Mouse (Mus musculus): ENCODE measurements around the gene Casp7. TPM values are rescaled to one million over a fixed set of nuclear protein-coding genes. Genes with fewer than 3 reads are reported as not detected.
"Not testable (repeated sequence)": the region's sequence is repeated elsewhere in the genome, so short reads cannot be mapped to it uniquely, and the experiment has no call there.

Casp7 gene
- polyA plus RNA-seq, 1 experiment: 18.2 TPM

DNA sequence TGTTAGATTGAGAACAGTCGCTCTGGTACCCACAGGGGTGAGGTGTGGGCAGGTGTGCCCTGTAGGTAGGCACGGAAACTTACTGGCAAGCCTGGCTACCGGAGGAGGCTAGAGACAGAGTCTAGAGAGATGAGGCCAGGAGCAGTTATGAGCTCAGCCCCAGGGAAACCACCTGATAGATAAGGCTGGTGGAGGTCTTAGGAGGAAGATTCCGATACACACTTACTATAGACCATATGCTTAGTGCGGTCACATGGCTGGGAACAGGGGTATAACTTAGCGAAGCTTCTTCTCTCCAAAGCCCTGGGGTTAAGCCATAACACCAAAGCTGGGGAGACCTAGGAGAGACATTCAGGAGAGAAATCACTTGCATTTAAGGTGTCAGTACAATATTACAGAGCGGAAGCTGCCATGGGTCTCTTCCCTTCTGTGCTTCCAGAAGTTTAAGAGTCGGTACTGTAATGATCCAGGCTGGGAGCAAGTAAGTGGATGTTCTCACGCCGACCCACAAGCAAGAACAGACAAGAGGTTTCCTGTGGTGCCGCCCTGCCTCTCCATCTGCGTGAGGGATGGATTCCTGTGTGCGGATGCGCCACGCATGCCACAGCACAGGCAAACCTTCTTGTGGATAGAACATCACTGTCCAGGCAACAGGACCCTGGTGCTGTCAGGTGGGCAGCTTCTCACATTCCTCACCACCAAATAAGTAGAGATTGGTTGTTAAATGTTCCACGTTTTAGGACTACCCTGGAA, 1.6 kb upstream of the Casp7 start:
- TF ChIP-seq CTCF (IDR thresholded peaks at IDR 0.05; ENCODE audit: borderline replicate concordance, insufficient read depth, low read length) (no peak), POLR2A (IDR thresholded peaks at IDR 0.05; ENCODE audit: low read depth, low read length) (no peak)
- no peaks in the 10 kb centered on the region for H3K4me1 ChIP-seq (ENCODE audit: control insufficient read depth, insufficient read depth, low read length)
- no peak overlapping the region for H3K4me3 ChIP-seq (ENCODE audit: insufficient read depth, low read length)
- H3K27ac ChIP-seq (ENCODE audit: insufficient read depth, low read length): no peak overlapping the region

GRCm38 (mm10) chr19:56396227-56396626, 702 bp upstream of the Casp7 start:
- H3K4me1 ChIP-seq (ENCODE audit: control insufficient read depth, insufficient read depth, low read length): no peaks in the 10 kb centered on the region
- no peak overlapping the region for H3K27ac ChIP-seq (ENCODE audit: insufficient read depth, low read length)
- TF ChIP-seq CTCF (IDR thresholded peaks at IDR 0.05; ENCODE audit: borderline replicate concordance, insufficient read depth, low read length) (no peak), POLR2A (IDR thresholded peaks at IDR 0.05; ENCODE audit: low read depth, low read length) (no peak)
- H3K4me3 ChIP-seq (ENCODE audit: insufficient read depth, low read length): no peak overlapping the region

DNA sequence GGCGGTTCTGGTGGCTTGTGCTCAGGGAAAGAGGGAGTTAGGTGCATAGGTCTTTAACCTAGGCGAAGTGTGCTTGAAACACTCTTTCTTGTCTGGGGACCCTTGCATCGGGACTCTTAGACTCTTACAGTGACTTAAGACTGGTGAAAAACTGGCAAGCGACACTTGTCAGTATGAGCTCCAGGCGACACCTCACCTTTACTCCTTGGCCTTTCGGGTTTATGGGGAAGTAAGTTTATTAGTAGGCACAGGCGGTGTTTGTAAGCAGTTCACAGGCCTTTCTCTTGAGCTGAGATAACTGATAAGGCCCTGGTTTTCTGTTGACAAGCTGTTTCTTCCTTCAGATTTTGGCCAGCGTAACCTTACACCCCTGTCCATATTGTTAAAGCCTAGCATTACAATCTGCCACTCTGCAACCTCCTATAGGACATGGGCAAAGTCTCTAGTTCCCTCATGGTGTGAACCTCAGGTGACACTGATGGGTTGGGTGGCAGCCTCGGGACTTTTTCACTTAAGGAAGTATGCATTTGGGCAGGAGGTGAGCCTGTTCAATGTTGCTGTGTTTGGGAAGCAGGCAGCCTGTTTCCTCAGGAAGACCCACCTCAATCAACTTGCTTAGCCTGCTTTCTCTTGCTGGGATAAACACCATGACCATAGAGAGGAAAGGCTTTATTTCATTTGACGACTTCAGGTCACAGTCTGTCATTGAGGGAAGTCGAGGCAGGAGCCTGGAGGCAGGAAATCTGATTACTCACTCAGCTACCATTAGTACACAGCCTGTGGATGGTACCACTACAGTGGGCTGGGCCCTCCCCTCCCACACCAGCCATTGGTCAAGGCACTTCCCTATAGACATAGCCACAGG, 966 bp downstream of the Casp7 start:
- Histone ChIP-seq H3K27ac (ENCODE audit: insufficient read depth, low read length) (peak overlapping the region; percentile 2; the same call in 1 of the 2 replicates), H3K4me1 (ENCODE audit: control insufficient read depth, insufficient read depth, low read length) (no peaks in the 10 kb centered on the region), H3K4me3 (ENCODE audit: insufficient read depth, low read length) (peak overlapping the region; percentile 34)
- TF ChIP-seq CTCF (IDR thresholded peaks at IDR 0.05; ENCODE audit: borderline replicate concordance, insufficient read depth, low read length) (no peak), POLR2A (IDR thresholded peaks at IDR 0.05; ENCODE audit: low read depth, low read length) (no peak)

- H3K4me3 ChIP-seq (ENCODE audit: insufficient read depth, low read length): no peak overlapping the region
- no peak overlapping the region for H3K27ac ChIP-seq (ENCODE audit: insufficient read depth, low read length)
- TF ChIP-seq CTCF (IDR thresholded peaks at IDR 0.05; ENCODE audit: borderline replicate concordance, insufficient read depth, low read length) (no peak), POLR2A (IDR thresholded peaks at IDR 0.05; ENCODE audit: low read depth, low read length) (no peak)
- no peaks in the 10 kb centered on the region for H3K4me1 ChIP-seq (ENCODE audit: control insufficient read depth, insufficient read depth, low read length)
Observed at GRCm38 (mm10) chr19:56398528-56398795, 1.5 kb downstream of the Casp7 start.

GRCm38 (mm10) chr19:56400200-56400599, 3.3 kb downstream of the Casp7 start:
- Histone ChIP-seq H3K4me1 (ENCODE audit: control insufficient read depth, insufficient read depth, low read length) (no peaks in the 10 kb centered on the region), H3K27ac (ENCODE audit: insufficient read depth, low read length) (no peak overlapping the region), H3K4me3 (ENCODE audit: insufficient read depth, low read length) (no peak overlapping the region)
- TF ChIP-seq POLR2A (IDR thresholded peaks at IDR 0.05; ENCODE audit: low read depth, low read length) (no peak), CTCF (IDR thresholded peaks at IDR 0.05; ENCODE audit: borderline replicate concordance, insufficient read depth, low read length) (no peak)

DNA sequence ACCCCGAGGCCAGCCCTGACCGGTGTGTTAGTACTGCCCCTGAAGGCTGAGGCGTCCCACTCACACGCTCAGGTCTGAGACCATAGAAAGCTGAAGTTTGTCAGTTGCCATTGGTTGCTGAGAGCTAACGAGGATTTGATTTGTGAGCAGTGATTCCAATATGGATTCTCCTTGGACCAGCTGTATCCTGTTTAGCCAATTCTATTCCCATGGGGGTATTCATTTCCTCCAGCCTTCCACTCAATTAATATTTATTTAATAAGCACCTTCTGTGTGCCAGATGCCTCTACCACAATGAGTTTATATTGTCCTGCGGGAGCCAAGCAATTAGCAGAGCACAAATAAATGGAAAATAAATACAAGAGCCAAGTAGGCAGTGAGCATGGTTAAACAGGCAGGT, 4.9 kb downstream of the Casp7 start:
- H3K4me1 ChIP-seq (ENCODE audit: control insufficient read depth, insufficient read depth, low read length): no peaks in the 10 kb centered on the region
- H3K4me3 ChIP-seq (ENCODE audit: insufficient read depth, low read length): no peak overlapping the region
- TF ChIP-seq POLR2A (IDR thresholded peaks at IDR 0.05; ENCODE audit: low read depth, low read length): no peak
- TF ChIP-seq CTCF (IDR thresholded peaks at IDR 0.05; ENCODE audit: borderline replicate concordance, insufficient read depth, low read length): no peak
- no peak overlapping the region for H3K27ac ChIP-seq (ENCODE audit: insufficient read depth, low read length)

GRCm38 (mm10) chr19:56405824-56406223, 8.9 kb downstream of the Casp7 start:
- TF ChIP-seq POLR2A (IDR thresholded peaks at IDR 0.05; ENCODE audit: low read depth, low read length): no peak
- no peak for TF ChIP-seq CTCF (IDR thresholded peaks at IDR 0.05; ENCODE audit: borderline replicate concordance, insufficient read depth, low read length)
- H3K4me1 ChIP-seq (ENCODE audit: control insufficient read depth, insufficient read depth, low read length): no peaks in the 10 kb centered on the region
- H3K4me3 ChIP-seq (ENCODE audit: insufficient read depth, low read length): no peak overlapping the region
- no peak overlapping the region for H3K27ac ChIP-seq (ENCODE audit: insufficient read depth, low read length)

DNA sequence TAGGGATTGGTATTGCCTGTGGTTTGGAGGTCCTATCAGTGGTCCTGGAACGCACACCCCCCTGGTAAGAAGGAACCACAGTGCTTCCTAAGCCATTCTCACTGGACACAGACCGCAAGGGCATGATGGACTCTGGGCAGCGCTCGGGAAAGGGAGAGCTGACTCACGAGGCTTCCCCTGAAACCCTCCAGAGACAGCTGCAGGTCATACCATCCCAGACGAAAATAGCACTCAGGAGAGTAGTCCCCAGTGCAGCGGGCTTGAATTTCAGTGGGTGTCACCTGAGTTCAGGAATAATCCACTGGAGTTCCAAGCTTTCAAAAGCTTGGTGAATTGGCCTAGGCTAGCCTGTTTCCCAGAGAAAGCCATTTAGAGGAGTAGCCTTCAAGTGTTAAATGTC, 9.7 kb downstream of the Casp7 start:
- no peak overlapping the region for H3K27ac ChIP-seq (ENCODE audit: insufficient read depth, low read length)
- TF ChIP-seq POLR2A (IDR thresholded peaks at IDR 0.05; ENCODE audit: low read depth, low read length): no peak
- no peak for TF ChIP-seq CTCF (IDR thresholded peaks at IDR 0.05; ENCODE audit: borderline replicate concordance, insufficient read depth, low read length)
- H3K4me1 ChIP-seq (ENCODE audit: control insufficient read depth, insufficient read depth, low read length): no peaks in the 10 kb centered on the region
- no peak overlapping the region for H3K4me3 ChIP-seq (ENCODE audit: insufficient read depth, low read length)

DNA sequence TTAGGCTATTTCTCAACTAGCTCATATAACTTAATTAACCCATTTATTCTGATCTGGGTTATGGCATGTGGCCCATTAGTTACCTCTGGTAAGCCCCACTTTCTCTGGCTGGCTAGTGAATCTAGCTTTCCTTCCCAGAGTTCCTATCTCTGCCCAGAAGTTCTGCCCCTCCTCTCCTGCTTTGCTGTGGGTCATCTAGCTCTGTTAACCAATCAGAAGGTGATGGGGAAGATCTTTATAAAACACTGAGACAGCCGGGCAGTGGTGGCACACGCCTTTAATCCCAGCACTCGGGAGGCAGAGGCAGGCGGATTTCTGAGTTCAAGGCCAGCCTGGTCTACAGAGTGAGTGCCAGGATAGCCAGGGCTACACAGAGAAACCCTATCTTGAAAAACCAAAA, 13.0 kb downstream of the Casp7 start:
- H3K4me3 ChIP-seq (ENCODE audit: insufficient read depth, low read length); H3K27ac ChIP-seq (ENCODE audit: insufficient read depth, low read length); H3K4me1 ChIP-seq (ENCODE audit: control insufficient read depth, insufficient read depth, low read length): not testable (repeated sequence)

DNA sequence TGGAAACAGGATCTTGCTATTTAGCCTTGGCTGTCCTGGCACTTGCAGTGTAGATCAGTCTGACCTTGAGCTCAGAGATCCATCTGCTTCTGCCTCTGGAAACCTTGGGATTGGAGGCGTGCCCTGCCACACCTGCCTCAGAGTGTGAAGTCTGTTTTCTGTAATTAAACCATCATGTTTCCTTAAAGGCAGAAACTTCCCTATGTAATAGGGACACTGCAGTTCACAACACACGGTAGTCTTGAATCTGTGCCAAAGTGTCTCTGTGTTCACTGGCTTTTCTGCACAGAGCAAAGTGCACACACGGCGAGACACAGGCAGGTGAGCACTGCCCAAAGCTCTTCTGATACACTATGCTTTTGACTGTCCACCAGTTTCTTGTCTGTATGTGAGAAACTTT, 21.5 kb downstream of the Casp7 start:
- TF ChIP-seq POLR2A (IDR thresholded peaks at IDR 0.05; ENCODE audit: low read depth, low read length): no peak
- Histone ChIP-seq H3K4me3 (ENCODE audit: insufficient read depth, low read length) (no peak overlapping the region), H3K27ac (ENCODE audit: insufficient read depth, low read length) (no peak overlapping the region), H3K4me1 (ENCODE audit: control insufficient read depth, insufficient read depth, low read length) (no peaks in the 10 kb centered on the region)

All from embryonic fibroblast, embryonic 13.5 days (primary cell).